Mouse (Mus musculus): ENCODE measurements around the gene Arhgef38.

Arhgef38 gene

DNA sequence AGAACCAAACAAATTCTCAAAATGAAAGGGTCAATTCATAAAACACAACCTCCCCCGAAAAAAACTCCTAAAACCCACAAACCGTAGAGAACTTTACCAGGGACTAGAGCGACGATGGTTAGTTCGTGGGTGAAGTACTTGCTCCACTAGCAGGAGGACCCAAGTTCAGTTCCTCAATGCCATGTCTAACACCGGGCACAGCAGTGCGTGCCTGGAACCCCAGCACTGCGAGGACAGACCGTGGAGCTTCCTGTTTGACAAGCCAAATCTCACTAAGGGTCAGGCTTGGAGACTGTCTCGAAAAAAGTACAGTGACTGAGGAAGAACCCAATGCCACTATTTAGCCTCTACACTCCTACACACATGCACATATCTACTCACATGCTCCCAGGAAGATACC lies 159.2 kb downstream of the Arhgef38 start:
- Histone ChIP-seq H3K4me1 (replicated peaks; ENCODE audit: low read depth, low read length) (peaks cover 6% of the 10 kb centered on the region), H3K9me3 (ENCODE audit: low read length) (no peaks in the 10 kb centered on the region), H3K27me3 (ENCODE audit: insufficient read depth, low read length) (no peaks in the 10 kb centered on the region), H3K4me3 (replicated peaks; ENCODE audit: low read length) (no peak overlapping the region), H3K36me3 (ENCODE audit: insufficient read depth, low read length) (peaks cover 51% of the 10 kb centered on the region)
- TF ChIP-seq CTCF (conservative IDR thresholded peaks at IDR 0.05; ENCODE audit: low read length) = no peak
- TF ChIP-seq NANOG (IDR thresholded peaks at IDR 0.05; ENCODE audit: borderline replicate concordance, low read length) = no peak
- no peak for TF ChIP-seq POU5F1 (IDR thresholded peaks at IDR 0.05; ENCODE audit: borderline replicate concordance, low read length)
